Mouse (Mus musculus) lung, postnatal 0 days (tissue): ENCODE results near the gene Parp16.

ENCODE experiments used
- CTCF ChIP-seq: IDR thresholded peaks from 2 replicates; pipeline ENCODE4 v1.5.1; 2016; ENCODE audit warnings: antibody characterized with exemption, mild to moderate bottlenecking
- EP300 ChIP-seq: IDR thresholded peaks from 2 replicates; pipeline ENCODE4 v1.6.1; 2016; ENCODE audit warnings: antibody characterized with exemption, mild to moderate bottlenecking, control low read depth

DNA sequence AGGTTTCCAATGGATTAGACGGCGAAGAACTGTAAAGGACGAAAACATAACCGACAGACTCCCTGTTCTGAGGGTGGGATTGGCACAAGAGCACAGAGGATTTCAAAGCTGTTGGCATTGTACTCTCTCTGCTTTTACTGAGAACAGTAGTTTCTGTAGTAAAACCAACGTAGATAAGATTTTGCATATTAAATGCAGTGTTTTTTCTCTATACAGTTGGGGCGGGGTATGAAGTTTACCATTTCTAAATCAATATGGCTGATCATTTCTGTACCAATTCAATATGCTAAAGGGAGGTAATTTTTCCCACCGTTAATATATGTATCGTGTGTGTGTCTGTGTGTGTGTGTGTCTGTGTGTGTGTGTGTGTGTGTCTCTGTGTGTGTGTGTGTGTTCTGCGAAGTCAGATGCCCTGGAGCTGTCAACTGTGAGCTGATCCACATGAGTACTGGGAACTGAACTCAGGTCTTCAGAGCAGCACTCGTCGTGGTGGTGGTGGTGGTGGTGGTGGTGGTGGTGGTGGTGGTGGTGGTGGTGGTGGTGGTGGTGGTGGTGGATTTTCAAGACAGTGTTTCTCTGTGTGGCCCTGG lies 7.1 kb downstream of the Parp16 start:
- TF ChIP-seq CTCF, result no peak
- TF ChIP-seq EP300, result no peak
